Mouse (Mus musculus) left cerebral cortex, postnatal 36 days (tissue): ENCODE measurements at regions not wholly inside any gene's neighbourhood (a gene's known extent, or its start where the extent isn't known, plus 50 kb on each side); places are given as distances from the start of the nearest gene placed in this dataset.

Source experiments
- DNase-seq, 2 experiments: peaks; one replicate each; pipeline ENCODE4 v3.0.0; 2021 to 2022; ENCODE audit warnings: low spot score in 2 of 2, mixed read lengths in 1 of 2
- intact Hi-C: fragments of 180-260 bp; cut with DNase I; formaldehyde crosslinking; loops from one replicate; pipeline ENCODE4 v1.15.1; 2025

DNA sequence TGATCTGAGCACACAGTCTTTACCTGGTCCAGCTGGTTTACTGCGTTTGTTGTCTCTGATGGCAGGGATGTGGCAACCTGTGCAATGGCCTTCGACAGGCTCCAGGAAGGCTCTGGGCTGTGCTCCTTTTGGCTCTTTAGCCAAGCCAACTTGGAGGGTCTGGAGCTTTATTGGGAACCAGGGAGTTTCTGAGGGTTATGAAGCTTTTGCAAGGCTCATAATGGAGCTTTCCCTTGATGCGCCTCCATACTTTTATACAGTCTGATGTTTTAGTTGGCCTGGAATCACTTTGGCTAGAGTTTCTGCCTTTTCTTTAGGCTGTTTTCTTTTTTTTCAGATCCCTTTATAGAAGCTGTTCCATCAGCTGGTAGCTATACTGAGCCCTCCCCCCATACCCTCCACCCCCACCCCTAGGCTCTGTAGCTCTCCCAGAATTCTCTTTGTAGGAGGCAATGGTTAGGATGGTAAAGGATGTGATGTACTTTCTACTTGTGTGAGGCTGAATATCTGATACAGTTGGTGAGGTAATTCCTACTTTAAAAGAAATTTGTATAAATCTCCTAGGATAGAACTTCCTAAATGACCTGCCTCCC, 429.6 kb downstream of the Pik3r1 start:
- intact Hi-C loops = no loop called here
- no peak for DNase-seq

DNA sequence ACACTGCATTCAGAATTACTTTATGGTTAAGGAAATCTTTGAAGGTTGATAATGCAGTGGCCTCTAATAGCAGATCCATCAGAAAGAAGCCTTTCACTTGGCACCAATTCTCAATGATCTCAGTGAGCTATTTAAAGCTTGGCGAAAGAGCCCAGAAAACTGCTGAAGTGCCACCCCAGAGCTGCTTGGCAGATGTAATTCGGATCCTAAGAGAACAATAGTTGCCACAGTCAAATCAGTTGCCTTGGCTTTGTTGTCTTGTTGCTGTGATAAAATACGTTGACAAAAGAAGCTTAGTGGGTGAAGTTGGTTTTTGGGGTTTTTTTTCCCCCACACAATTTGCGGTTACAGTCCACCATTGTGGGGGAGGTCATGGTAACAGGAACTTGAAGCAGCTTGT, 449.4 kb downstream of the Pik3r1 start:
- intact Hi-C loops = no loop called here
- no peak for DNase-seq

DNA sequence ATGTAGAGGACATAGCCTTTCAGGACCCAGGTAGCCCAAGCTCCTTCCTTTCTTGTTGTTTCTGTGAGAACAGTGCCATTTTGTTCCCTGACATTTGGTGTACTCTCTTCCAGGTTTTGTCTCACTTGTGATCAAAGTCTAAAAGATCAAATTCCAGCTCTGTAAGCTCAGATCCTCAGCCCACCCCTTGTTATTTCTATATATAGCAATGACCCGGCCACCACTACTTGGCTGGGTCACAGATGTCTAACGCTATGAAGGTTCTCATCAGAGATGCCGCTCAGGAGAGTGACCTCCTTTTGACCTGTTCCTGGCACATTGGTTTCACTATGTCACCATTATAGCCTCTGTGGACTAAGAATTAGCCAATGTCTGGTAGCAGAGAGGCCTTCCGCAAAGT, 451.7 kb downstream of the Pik3r1 start:
- intact Hi-C loops = no loop called here

DNA sequence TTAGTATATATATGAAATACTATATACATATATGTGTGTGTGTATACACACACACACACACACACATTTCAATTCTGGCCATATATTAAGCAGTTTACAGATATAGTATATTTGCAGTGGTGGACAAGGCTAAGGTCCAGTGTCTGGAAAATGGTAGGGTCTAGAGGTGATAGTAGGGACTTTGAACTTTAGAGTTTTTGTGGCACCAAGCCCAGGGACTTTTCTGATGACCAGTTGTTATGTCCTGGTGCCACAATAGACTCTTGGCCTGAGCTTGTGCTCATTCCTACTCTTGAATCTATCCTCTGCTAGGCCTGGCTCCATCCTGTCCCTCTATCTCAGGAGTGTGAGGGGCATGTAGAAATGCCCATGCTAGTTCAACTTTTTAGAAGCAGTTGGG, 454.0 kb downstream of the Pik3r1 start:
- intact Hi-C loops = no loop called here
- DNase-seq = no peak

More for the DNA sequence above, 451.7 kb downstream of the Pik3r1 start:
- no peak for DNase-seq

DNA sequence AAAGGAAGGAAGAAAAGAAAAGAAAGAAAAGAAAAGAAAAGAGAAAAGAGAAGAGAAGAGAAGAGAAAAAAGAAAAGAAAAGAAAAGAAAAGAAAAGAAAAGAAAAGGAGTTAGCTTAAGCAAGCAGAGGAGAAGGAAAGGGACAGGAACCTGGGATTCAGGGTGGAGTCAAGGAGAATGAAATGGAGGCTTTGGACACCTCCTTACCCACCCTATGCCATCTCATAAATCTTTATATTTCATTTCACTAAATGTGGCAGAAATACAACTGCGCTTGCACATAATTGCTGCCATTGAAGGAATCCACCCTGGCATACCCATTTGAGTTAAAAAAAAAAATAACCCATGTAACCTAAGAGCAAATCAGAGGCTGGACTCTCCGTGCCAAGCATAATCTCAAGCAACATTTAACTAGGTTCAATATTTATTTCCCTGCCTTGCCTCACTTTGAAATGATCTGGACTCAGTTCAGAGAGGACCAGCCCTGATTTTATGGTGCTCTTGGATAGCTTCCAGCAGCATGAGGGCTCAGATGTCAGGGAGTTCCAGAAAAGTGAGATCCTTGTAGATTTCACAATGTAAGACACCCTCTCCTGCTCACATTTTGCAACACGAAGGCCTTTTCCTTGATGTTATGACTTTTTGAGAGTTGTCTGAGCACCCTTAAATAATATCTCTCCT, 456.2 kb downstream of the Pik3r1 start:
- no peak for DNase-seq
- intact Hi-C loops = no loop called here

DNA sequence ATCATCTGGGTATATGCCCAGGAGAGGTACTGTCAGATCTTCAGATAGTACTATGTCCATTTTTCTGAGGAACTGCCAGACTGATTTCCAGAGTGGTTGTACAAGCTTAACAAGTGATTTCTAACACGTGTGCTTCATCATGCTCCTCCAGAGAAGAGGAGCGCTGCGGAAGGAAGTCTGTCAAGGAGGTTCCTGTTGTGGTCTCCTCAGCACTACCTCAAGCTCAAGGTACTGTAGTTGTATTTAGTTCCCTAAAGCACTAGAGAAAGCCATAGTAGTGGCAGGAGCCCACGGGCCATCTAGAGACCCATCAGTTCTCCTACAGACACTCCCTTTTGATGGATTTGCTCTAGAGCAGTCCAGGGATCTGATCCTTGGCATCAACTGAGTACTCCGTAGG, 459.3 kb downstream of the Pik3r1 start:
- no peak for DNase-seq
- intact Hi-C loops = no loop called here

DNA sequence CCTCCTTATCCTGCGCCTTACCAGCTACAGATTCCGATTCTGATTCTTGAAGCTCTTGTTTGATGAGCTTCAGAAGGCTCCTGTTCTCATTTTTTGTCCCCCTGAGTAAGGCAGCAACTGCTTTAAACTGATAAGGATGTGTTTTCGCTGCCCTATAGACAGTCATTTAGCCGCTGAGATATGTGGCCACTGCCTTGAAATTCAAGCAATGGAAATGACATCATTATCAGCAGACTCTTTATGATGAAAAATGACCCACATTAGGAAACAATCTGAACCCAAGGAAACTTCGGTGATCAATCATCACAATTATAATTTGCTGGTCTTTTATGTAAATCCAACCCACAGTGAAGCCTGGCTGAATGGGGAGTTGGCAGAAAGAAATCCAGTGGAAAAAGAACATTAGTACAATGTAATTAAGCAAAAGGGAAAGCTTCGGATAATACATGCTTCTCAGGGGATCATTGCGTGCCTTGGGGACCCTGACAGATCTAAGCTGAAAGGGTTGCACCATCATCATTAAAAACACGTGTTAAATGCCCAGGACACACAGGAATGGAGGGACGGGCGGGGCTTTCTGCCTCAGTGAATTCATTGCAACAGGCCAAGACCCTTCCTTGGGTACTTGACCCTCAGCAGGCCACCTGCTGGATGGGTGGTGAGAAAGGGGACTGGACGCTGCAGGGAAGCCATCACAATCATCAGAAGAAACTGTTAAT, 462.2 kb downstream of the Pik3r1 start:
- intact Hi-C loops = no loop called here
- no peak for DNase-seq

DNA sequence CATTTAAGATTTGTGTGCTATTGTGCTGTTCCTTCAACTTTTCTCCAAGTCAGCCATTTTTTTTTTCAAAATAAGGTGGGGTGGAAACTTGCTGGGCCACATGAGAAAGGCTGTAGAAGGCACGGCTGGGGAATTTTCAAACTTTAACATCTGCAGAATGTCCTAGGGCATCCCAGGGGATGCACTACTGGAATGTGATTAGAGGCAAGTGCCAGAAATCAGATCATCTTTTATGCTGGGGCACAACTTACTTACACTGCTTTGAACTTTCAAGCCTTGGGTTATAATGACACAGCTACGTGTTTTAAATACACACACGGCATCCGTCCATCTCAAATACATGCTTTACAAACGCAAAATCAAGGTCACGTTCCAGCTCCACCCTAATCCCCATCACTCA, 463.0 kb downstream of the Pik3r1 start:
- DNase-seq = no peak
- intact Hi-C loops = no loop called here

DNA sequence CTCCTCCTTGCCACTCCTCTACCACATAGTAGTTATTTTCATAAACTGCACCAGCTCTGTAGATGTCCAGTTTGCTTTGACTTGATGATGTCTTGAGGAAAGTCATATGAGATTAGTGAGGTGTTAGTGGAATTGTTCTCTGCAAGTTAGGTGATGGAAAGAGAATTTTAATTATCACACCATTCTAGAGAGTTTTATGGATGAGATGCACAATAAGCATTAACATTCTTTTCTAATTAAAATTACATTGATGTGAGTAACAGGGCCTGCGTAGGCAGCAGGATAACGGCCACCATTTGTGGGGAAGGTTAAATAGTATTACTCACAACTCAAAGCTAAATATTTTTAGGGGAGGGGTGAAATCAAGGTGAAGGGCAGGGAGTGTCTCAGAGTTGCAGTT, 466.7 kb downstream of the Pik3r1 start:
- intact Hi-C loops = no loop called here
- DNase-seq = no peak

DNA sequence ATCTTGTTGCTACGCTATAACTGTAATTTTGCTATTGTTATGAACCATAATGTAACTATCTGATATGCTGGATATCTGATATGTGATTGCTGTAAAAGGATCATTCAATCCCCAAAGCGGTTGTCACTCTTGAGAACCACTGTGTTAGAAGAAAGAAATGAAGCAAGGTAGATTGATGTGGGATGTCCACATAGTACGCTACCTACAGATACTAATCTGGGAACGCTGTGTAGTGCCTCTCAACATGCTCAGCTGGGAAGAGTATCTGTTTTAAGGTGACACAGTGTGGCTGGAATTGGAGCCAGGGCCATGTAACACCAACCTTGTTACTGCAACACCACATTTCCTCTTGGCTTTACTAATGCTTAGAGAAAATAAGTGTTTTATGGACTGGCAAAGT, 456.2 kb upstream of the Slc30a5 start:
- intact Hi-C loops = no loop called here
- DNase-seq = no peak

DNA sequence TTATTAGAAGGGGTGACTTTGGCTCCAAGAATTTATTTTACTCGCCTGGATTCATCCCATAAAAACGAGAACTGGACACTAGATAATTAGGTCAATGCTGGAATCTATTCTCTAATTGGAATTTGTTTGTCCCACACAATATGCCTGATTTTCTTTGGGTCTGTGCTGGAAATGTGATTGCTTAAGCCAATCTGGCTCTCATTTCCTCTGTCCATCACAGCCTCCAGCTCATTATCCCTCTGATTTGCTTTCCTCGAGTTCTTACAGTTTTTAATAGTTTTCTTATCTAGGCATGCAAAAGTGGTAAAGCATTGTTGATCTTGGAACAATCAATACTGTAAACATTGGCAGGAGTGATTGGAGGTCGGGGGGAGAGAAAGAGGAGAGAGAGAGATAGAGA, 453.9 kb upstream of the Slc30a5 start:
- no peak for DNase-seq
- intact Hi-C loops = no loop called here

DNA sequence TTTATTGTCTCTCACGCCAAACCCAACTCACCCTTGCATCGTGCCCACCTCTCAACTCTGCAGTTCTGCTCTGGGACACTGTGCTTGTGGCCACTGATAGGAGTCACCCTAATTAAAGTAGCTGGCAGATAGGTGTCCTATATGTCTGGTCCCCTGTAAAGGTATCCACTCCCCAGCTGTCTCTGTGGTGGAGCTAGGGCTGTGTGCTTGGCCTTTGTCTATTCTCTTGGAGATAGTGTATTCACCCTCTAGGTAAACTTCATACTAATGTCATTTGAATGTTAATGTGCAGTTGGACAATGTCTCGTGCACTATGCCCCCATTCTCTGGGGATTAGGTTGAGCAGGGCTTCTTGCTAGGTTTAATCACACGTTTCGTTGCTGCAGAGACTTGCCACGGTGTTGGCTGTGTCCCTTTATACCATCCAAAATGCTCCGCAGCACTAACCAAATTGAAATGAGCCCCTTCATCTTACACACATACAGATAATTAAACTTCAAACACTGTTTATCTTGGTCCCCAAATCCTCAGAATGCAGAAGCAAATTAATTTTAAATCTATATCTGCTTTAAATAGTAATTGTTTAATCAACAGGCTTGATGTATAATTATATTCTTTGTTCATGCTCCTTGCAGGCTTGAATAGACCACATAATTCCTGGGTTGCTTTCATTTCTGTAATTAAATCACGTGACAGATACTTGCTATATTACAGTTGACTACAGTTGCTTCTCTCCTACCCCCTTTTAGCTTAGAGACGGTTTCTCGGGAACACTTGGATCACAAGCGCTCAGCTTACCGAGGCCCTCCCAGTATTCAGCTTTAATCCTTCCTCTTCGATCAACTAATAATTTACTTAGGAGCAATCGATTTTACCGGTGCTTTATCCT, 453.0 kb upstream of the Slc30a5 start:
- DNase-seq = no peak
- intact Hi-C loops = no loop called here

DNA sequence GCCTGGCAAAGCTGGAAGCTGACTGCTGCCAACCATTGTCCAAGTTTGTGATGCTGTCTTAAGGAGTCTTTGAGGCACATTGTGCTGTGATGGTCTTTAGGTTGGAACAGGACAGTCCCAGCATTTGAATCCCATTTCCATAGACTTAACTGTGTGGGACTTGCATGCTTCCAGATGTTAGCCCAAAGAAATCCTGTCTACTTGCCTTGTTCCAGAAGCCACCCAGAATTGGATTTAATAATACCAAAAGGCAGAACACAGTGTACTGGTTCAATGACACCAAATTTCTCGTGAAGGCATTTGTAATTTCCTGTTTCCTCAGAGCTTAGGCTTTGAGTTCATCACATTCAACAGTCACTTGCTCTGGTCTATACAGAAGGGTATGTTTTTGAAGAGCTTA, 444.9 kb upstream of the Slc30a5 start:
- no peak for DNase-seq
- intact Hi-C loops = no loop called here

DNA sequence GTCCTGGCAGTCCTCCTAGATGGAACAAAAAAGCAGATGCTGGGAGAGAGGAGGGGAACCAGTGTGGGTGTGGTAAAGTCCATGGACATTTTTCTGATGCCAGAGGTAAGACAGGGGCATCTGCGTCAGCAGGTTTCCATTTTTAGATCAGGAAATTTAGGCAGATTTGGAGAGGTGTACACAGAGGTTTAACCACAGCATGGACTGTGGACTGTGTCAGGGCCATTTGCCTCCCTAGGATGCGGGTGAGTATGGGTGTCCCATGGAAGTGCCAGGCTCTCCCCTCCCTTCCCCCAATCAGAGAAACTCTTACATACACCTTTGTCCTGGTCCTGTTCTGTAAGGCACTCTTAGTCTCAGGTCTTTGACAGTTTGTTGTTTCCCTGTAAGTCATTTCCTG, 443.5 kb upstream of the Slc30a5 start:
- DNase-seq = no peak
- intact Hi-C loops = no loop called here

DNA sequence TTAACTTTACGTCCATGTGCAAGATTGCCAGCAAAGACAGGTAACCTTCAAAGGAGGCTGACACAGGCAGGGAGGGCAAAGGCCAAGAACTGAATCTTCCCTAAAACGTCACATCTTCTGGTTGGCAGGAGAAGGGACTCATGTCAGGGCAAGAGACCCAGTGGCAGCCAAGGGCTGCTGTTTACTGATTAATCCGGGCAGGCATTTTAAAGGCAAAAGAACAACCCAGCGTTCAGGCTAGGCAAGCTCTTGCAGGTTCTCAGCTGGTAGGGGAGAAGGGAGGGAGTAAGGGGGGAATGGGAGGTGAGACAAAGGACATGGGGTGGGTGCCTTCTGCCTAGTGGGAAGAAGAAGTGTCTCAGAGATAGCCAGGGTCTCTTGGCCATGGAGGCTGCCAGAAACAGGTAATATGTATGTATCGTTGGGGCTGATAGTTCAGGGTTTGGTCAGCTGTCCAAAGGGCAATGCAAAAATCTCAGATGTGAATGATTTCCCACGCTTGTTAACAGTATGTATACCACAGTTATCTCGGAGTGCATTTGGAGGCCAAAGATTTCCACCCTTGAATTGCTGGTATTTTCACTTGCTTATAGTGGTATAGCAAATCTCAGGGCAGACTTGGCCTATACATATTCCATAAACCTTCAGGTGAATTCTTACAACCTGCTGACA, 441.4 kb upstream of the Slc30a5 start:
- intact Hi-C loops = no loop called here
- DNase-seq = no peak

DNA sequence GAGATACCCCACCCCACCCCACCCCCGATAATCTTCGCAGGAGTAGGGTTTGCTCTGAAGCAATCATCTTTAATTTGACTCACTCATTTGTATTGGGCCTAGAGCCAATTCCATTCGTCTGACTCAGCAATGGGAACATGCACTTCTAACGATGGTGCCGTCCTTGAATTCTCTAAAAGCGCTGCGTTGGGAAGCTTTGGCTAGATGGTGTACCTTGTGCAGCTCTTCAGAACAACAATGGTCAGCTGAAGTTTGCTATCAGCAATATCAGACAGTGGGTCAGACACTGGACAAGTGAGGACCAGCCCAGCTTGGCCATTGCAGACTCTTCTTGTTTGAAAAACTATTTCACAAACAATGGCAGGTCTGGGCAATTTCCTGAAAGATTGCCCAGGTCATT, 440.1 kb upstream of the Slc30a5 start:
- DNase-seq = no peak
- intact Hi-C loops = no loop called here

DNA sequence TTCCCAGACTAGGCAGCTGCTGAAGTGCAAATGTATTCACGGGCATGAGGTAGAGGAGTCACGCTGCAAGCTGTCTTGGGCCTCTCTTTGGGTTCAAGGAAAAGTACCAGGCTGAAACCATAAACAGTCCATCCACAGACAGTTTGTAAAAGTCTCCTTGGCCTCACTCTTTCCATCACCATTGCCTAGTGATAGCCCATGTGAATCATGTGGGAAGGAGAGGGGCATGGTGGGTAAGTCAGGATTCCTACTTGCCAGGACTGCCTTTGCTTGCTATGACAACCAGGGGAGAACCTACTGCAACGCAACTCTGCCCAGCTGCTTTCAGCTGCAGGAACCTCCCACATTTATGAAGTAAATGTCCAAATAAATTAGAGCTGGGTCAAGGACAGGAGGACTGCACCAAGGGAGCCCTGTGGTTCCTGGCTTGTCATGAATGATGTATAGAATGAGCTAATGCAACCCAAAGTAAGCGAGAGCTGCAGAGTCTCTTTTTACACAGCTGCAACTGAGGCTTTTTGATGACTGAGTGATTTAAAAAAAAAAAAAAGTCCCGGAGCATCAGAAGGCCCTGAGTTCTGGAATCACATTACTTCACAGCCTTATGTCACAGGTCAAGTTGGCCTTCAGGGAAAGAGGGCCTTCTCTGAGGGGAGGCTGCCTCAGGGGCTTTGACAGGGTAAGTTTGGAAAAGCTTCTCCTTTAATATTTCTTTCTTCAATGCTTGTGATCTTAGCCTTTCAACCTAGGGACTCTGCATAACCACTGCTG, 420.7 kb upstream of the Slc30a5 start:
- intact Hi-C loops = no loop called here
- DNase-seq = no peak

DNA sequence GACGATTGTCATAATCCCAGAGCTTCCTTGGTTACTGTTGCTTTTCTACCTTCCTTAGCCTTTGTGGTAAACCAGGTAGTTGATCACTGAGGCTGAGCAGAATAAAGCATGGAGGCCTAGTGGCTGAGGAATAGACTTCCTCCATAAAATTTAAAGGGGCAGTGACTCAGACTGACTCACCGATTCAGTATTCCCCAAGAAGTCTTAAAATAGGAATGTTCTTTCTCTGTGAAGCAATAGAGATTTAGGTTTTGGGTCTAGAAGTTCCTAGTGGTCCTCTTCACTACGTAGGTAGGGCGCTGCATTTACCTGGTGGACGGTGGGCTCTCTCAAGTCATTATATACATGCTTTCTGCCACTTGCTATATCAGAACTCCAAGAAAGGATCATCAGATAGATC, 416.1 kb upstream of the Slc30a5 start:
- DNase-seq = no peak
- intact Hi-C loops = no loop called here

DNA sequence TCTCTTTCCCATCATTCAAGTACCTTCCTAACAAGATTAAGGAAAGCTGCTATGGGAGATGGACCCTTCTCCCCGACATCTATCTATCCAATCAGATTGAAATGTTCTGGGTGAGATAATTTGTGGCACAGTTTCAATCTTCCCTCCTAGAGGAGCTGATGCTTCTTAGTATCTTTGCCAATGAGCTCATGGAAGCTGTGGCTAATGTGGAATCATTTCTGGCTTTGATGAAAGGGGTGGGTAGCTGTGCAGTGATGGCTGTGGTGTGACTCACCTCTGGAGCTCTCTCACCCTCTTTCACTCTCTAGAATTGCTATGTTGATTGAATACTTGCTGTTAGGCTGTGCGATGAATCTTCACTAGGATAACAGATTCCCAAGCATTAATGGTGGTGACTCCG, 411.1 kb upstream of the Slc30a5 start:
- intact Hi-C loops = no loop called here
- DNase-seq = no peak
